14 mouse cellular contexts compared by ENCODE assay signal in genomic region chr14:25613942-25614575, GRCm38 (mm10).
DNase-seq lines count a peak whose midpoint lies in the region; ATAC-seq and TF ChIP-seq lines count a peak whose summit lies in the region.
"Had no signal": no experiment of that assay in that cellular context is flagged by ENCODE, and none has a peak within 500 bp of the region (broad histone marks: within the 10 kb centered on the region; RNA-seq: fewer than 3 reads in every experiment).

No protein-coding gene starts in this region.

- no peak overlapping the region for H3K4me2 ChIP-seq in hindbrain, embryonic 15.5 days
- no peak overlapping the region for H3K4me2 ChIP-seq in hindbrain, embryonic 16.5 days (ENCODE audit: low read length)
- H3K4me2 ChIP-seq in midbrain, embryonic 16.5 days (ENCODE audit: low read length): no peak overlapping the region
- H3K4me2 ChIP-seq in midbrain, embryonic 11.5 days: no peak overlapping the region
- no peak overlapping the region for H3K4me2 ChIP-seq in myocyte (ENCODE audit: low read depth)
- H3K4me2 ChIP-seq: embryonic facial prominence, embryonic 15.5 days; liver, embryonic 12.5 days had no signal

- ATAC-seq in hindbrain, embryonic 15.5 days (ENCODE audit: low FRiP score, low read depth): no peak
- ATAC-seq in hindbrain, embryonic 16.5 days: no peak
- ATAC-seq in midbrain, embryonic 16.5 days: no peak
- no peak for ATAC-seq in midbrain, embryonic 11.5 days (ENCODE audit: low FRiP score)
- 0 out of 2 replicates have a peak, but pooled peaks have one; percentile 5 for ATAC-seq in common myeloid progenitor, adult 5-6 weeks (replicated peaks; ENCODE audit: low read depth, poor library complexity, severe bottlenecking)
- ATAC-seq: intestine, embryonic 16.5 days; liver, embryonic 12.5 days had no signal

- H3ac ChIP-seq in myocyte (ENCODE audit: control insufficient read depth, insufficient read length): no peak overlapping the region

- 80% methylated on average over 8 of the region's 8 CpGs for WGBS in hindbrain, embryonic 15.5 days
- WGBS in hindbrain, embryonic 16.5 days: 77% methylated on average over 8 of the region's 8 CpGs
- 82% methylated on average over 8 of the region's 8 CpGs for WGBS in midbrain, embryonic 16.5 days
- 93% methylated on average over 8 of the region's 8 CpGs for WGBS in midbrain, embryonic 11.5 days

- H3K27ac ChIP-seq in hindbrain, embryonic 15.5 days (replicated peaks): 0 out of 2 replicates have a peak overlapping the region, but pooled peaks have one; percentile 9
- H3K27ac ChIP-seq in hindbrain, embryonic 16.5 days (ENCODE audit: low read depth, low read length): no peak overlapping the region
- H3K27ac ChIP-seq in midbrain, embryonic 16.5 days (ENCODE audit: low read length): no peak overlapping the region
- no peak overlapping the region for H3K27ac ChIP-seq in midbrain, embryonic 11.5 days (ENCODE audit: low read depth, low read length)

- no peaks in the 10 kb centered on the region for H3K27me3 ChIP-seq in hindbrain, embryonic 15.5 days
- H3K27me3 ChIP-seq in hindbrain, embryonic 16.5 days (replicated peaks; ENCODE audit: control insufficient read depth, insufficient read depth, low read length): no peaks in the 10 kb centered on the region
- H3K27me3 ChIP-seq in midbrain, embryonic 16.5 days (ENCODE audit: control insufficient read depth, insufficient read depth, low read depth, low read length): no peaks in the 10 kb centered on the region
- H3K27me3 ChIP-seq in midbrain, embryonic 11.5 days (ENCODE audit: control insufficient read depth, insufficient read depth, low read length): no peaks in the 10 kb centered on the region
- no peaks in the 10 kb centered on the region for H3K27me3 ChIP-seq in myocyte (ENCODE audit: control insufficient read depth, insufficient read depth, insufficient read length)
- H3K27me3 ChIP-seq: embryonic facial prominence, embryonic 15.5 days had no signal

- peaks cover 29% of the 10 kb centered on the region for H3K79me2 ChIP-seq in myocyte (ENCODE audit: control insufficient read depth, insufficient read depth)

- H3K36me3 ChIP-seq in hindbrain, embryonic 15.5 days: no peaks in the 10 kb centered on the region
- no peaks in the 10 kb centered on the region for H3K36me3 ChIP-seq in hindbrain, embryonic 16.5 days (ENCODE audit: control insufficient read depth, insufficient read depth, low read length)
- no peaks in the 10 kb centered on the region for H3K36me3 ChIP-seq in midbrain, embryonic 16.5 days (ENCODE audit: control insufficient read depth, insufficient read depth, low read length)
- peaks cover 3% of the 10 kb centered on the region; the same call in 1 of the 2 replicates for H3K36me3 ChIP-seq in midbrain, embryonic 11.5 days (ENCODE audit: control insufficient read depth, insufficient read depth, low read length)
- H3K36me3 ChIP-seq in myocyte (ENCODE audit: control insufficient read depth, insufficient read depth): no peaks in the 10 kb centered on the region

- no peak overlapping the region for H3K9ac ChIP-seq in hindbrain, embryonic 15.5 days
- H3K9ac ChIP-seq in hindbrain, embryonic 16.5 days (ENCODE audit: low read depth, low read length): no peak overlapping the region
- H3K9ac ChIP-seq in midbrain, embryonic 16.5 days (ENCODE audit: low read depth, low read length): 0 out of 2 replicates have a peak overlapping the region, but pooled peaks have one; percentile 6
- H3K9ac ChIP-seq in midbrain, embryonic 11.5 days (ENCODE audit: low read length): no peak overlapping the region
- H3K9ac ChIP-seq: embryonic facial prominence, embryonic 15.5 days; liver, embryonic 12.5 days had no signal

- H3K4me3 ChIP-seq in hindbrain, embryonic 15.5 days: no peak overlapping the region
- H3K4me3 ChIP-seq in hindbrain, embryonic 16.5 days (ENCODE audit: low read length): no peak overlapping the region
- H3K4me3 ChIP-seq in midbrain, embryonic 16.5 days (ENCODE audit: low read depth, low read length): no peak overlapping the region
- no peak overlapping the region for H3K4me3 ChIP-seq in midbrain, embryonic 11.5 days (ENCODE audit: low read depth, low read length)
- no peak overlapping the region for H3K4me3 ChIP-seq in myocyte
- H3K4me3 ChIP-seq: embryonic facial prominence, embryonic 15.5 days; liver, embryonic 12.5 days had no signal

- no peaks in the 10 kb centered on the region for H3K9me3 ChIP-seq in hindbrain, embryonic 15.5 days
- H3K9me3 ChIP-seq in hindbrain, embryonic 16.5 days (ENCODE audit: control insufficient read depth, low read length): no peaks in the 10 kb centered on the region
- no peaks in the 10 kb centered on the region for H3K9me3 ChIP-seq in midbrain, embryonic 16.5 days (replicated peaks; ENCODE audit: control insufficient read depth, low read length, poor library complexity, severe bottlenecking)
- no peaks in the 10 kb centered on the region for H3K9me3 ChIP-seq in midbrain, embryonic 11.5 days (ENCODE audit: control insufficient read depth, low read length)
- H3K9me3 ChIP-seq: embryonic facial prominence, embryonic 15.5 days; liver, embryonic 12.5 days had no signal

- peaks cover 94% of the 10 kb centered on the region for H3K4me1 ChIP-seq in hindbrain, embryonic 15.5 days (replicated peaks)
- peaks cover 71% of the 10 kb centered on the region for H3K4me1 ChIP-seq in hindbrain, embryonic 16.5 days (ENCODE audit: control insufficient read depth, insufficient read depth, low read depth, low read length)
- peaks cover 77% of the 10 kb centered on the region for H3K4me1 ChIP-seq in midbrain, embryonic 16.5 days (ENCODE audit: control insufficient read depth, insufficient read depth, low read length)
- H3K4me1 ChIP-seq in midbrain, embryonic 11.5 days (ENCODE audit: control insufficient read depth, insufficient read depth, low read length): peaks cover 41% of the 10 kb centered on the region

- DNase-seq in midbrain, embryonic 11.5 days (ENCODE audit: low spot score, missing footprints): no peak
- DNase-seq in cerebellum, adult 11 months: no peak
- DNase-seq in adrenal gland, postnatal 25 days: no peak
- DNase-seq: cerebellum, adult 18-20 months; heart, postnatal 4 days; thymus, postnatal 36 days had no signal

- TF ChIP-seq POLR2A in myocyte (IDR thresholded peaks at IDR 0.05; ENCODE audit: insufficient read length, low read depth): no peak

TF ChIP-seq in myocyte, 11 proteins besides CTCF, POLR2A, EP300 and RAD21:
- TF ChIP-seq TCF3 (IDR thresholded peaks at IDR 0.05; ENCODE audit: insufficient read length, low read depth): no peak
- no peak for TF ChIP-seq REST (IDR thresholded peaks at IDR 0.05; ENCODE audit: insufficient read depth, insufficient read length)
- peak; percentile 21 for TF ChIP-seq POLR2AphosphoS2 (IDR thresholded peaks at IDR 0.05; ENCODE audit: insufficient read length, low read depth)
- no peak for TF ChIP-seq TCF12 (IDR thresholded peaks at IDR 0.05; ENCODE audit: insufficient read depth, poor library complexity, severe bottlenecking)
- TF ChIP-seq MAX (IDR thresholded peaks at IDR 0.05; ENCODE audit: low read depth): no peak
- TF ChIP-seq SRF (IDR thresholded peaks at IDR 0.05; ENCODE audit: control insufficient read depth, insufficient read length, low read depth): no peak
- TF ChIP-seq CEBPB (IDR thresholded peaks at IDR 0.05; ENCODE audit: insufficient read depth, poor library complexity, severe bottlenecking): no peak
- TF ChIP-seq MYOG (IDR thresholded peaks at IDR 0.05; ENCODE audit: control insufficient read depth in 1 of 3, insufficient read depth in 1 of 3, insufficient read length in 2 of 3, low read depth in 2 of 3): no peak
- TF ChIP-seq E2F4 (IDR thresholded peaks at IDR 0.05; ENCODE audit: insufficient read depth): no peak
TF ChIP-seq in myocyte: peak in this region for 1.
